Mouse (Mus musculus): ENCODE measurements around the gene Nhlrc1. TPM values are rescaled to one million over a fixed set of nuclear protein-coding genes. Genes with fewer than 3 reads are reported as not detected.

Gene Nhlrc1
- polyA plus RNA-seq, 1 experiment from 2014 or later, result 4.9 TPM

GRCm38 (mm10) chr13:46970286-46970945, 44.2 kb downstream of the Nhlrc1 start:
- ATAC-seq (ENCODE audit: insufficient number of reproducible peaks, insufficient read depth, low FRiP score, low TSS enrichment), result no peak
- WGBS, result 80% methylated on average over 10 of the region's 10 CpGs

GRCm38 (mm10) chr13:46968626-46969025, 46.0 kb downstream of the Nhlrc1 start:
- 91% methylated on average over 2 of the region's 2 CpGs for WGBS
- no peak overlapping the region for H3K4me2 ChIP-seq (replicated peaks)

More at GRCm38 (mm10) chr13:46970286-46970945, 44.2 kb downstream of the Nhlrc1 start:
- no peaks in the 10 kb centered on the region for H3K36me3 ChIP-seq
- peaks cover 10% of the 10 kb centered on the region; the same call in 1 of the 2 replicates for H3K4me1 ChIP-seq
- no peak overlapping the region for H3K9ac ChIP-seq
- H3K4me2 ChIP-seq (replicated peaks), result no peak overlapping the region
- H3K4me3 ChIP-seq, result no peak overlapping the region
- H3K9me3 ChIP-seq, result no peaks in the 10 kb centered on the region
- H3K27ac ChIP-seq, result no peak overlapping the region
- no peaks in the 10 kb centered on the region for H3K27me3 ChIP-seq

GRCm38 (mm10) chr13:46967308-46967707, 47.3 kb downstream of the Nhlrc1 start:
- 0 out of 2 replicates have a peak overlapping the region, but pooled peaks have one; percentile 23 for H3K27ac ChIP-seq
- no peak overlapping the region for H3K4me2 ChIP-seq (replicated peaks)
- no peak overlapping the region for H3K9ac ChIP-seq

More at GRCm38 (mm10) chr13:46968626-46969025, 46.0 kb downstream of the Nhlrc1 start:
- Histone ChIP-seq H3K27me3 (no peaks in the 10 kb centered on the region), H3K27ac (no peak overlapping the region), H3K36me3 (no peaks in the 10 kb centered on the region), H3K9ac (no peak overlapping the region), H3K9me3 (no peaks in the 10 kb centered on the region), H3K4me1 (peaks cover 7% of the 10 kb centered on the region; the same call in 1 of the 2 replicates), H3K4me3 (no peak overlapping the region)
- ATAC-seq (ENCODE audit: insufficient number of reproducible peaks, insufficient read depth, low FRiP score, low TSS enrichment), result no peak

More at GRCm38 (mm10) chr13:46967308-46967707, 47.3 kb downstream of the Nhlrc1 start:
- Histone ChIP-seq H3K9me3 (no peaks in the 10 kb centered on the region), H3K4me1 (peaks cover 7% of the 10 kb centered on the region; the same call in 1 of the 2 replicates), H3K27me3 (no peaks in the 10 kb centered on the region), H3K4me3 (no peak overlapping the region), H3K36me3 (no peaks in the 10 kb centered on the region)
- 72% methylated on average over 4 of the region's 4 CpGs for WGBS
- 0 out of 2 replicates have a peak, but pooled peaks have one; percentile 47 for ATAC-seq (ENCODE audit: insufficient number of reproducible peaks, insufficient read depth, low FRiP score, low TSS enrichment)

Other genes with a start within 250 kb of the Nhlrc1 start
- gene Kif13a, start 85.0 kb downstream of the Nhlrc1 start, polyA plus RNA-seq (2016; fragmentation: Nextera tagmentation; extraction: Ambion mirVana), result 22.9 and 27.8 TPM in 2 replicates
- gene Kdm1b, start 28.6 kb upstream of the Nhlrc1 start, polyA plus RNA-seq (2016; fragmentation: Nextera tagmentation; extraction: Ambion mirVana), result 14.5 and 14.8 TPM in 2 replicates
- gene Tpmt, start 29.9 kb upstream of the Nhlrc1 start, polyA plus RNA-seq (2016; fragmentation: Nextera tagmentation; extraction: Ambion mirVana), result 25.5 and 27.7 TPM in 2 replicates
- 328 and 346 TPM in 2 replicates for gene Dek, start 91.4 kb upstream of the Nhlrc1 start, polyA plus RNA-seq (2016; fragmentation: Nextera tagmentation; extraction: Ambion mirVana)
- gene Rnf144b, start 107.8 kb upstream of the Nhlrc1 start, polyA plus RNA-seq (2016; fragmentation: Nextera tagmentation; extraction: Ambion mirVana), result 1.00 and 1.1 TPM in 2 replicates